In the genomic region with DNA sequence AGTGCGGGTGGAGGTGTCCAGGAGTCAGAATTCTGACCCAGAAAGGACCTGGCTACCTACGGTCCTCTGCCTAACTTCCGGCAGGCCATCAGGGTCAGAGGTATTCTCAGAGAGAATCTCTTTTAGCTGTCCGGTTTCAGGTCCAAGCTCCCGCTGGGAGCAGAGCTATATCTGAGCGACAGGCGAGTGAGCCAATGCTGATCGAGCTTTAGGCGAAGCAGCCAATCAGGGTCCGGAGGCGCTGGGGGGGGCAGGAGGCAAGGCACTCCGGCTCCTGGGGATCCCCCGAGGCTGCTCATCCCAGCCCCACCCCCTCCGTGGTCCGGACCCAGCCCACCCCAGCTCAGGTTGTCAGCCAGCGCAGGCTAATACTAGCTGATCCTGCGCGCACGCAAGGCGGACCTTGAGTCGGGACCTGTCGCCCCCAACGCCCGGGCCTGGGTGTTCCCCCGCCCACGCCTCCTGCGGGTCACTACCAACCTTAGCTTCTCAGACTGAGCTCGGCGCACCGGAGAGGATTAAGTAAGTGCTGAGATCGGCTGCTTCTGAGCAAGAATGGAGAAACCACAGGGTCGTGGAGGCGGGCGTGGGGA, we compare ENCODE assay signal across 8 mouse cellular contexts. TPM values are rescaled to one million over a fixed set of nuclear protein-coding genes. Genes with fewer than 3 reads are reported as not detected.
DNase-seq lines count a peak whose midpoint lies in the region; ATAC-seq lines count a peak whose summit lies in the region.

TSS of gene 6430571L13Rik (plus strand) at position 336 of the 593 bp plus-strand sequence.

- H3K36me3 ChIP-seq in hindbrain, embryonic 13.5 days = no peaks in the 10 kb centered on the region

- H3K4me2 ChIP-seq in hindbrain, embryonic 13.5 days = peak within 1 kb of the TSS; percentile 74

- peak within 1 kb of the TSS; percentile 62 for H3K27ac ChIP-seq in hindbrain, embryonic 13.5 days

- peak; percentile 93 for ATAC-seq in hindbrain, embryonic 13.5 days (ENCODE audit: low FRiP score)

- WGBS in hindbrain, embryonic 13.5 days = under 1% methylated on average over 34 of the region's 34 CpGs

- H3K4me1 ChIP-seq in hindbrain, embryonic 13.5 days (replicated peaks) = peaks cover 52% of the 10 kb centered on the region

- H3K9ac ChIP-seq in hindbrain, embryonic 13.5 days = peak within 1 kb of the TSS; percentile 79

- no peaks in the 10 kb centered on the region for H3K9me3 ChIP-seq in hindbrain, embryonic 13.5 days

- DNase-seq in MN1 (ENCODE audit: low spot score) = peak; percentile 94
- peak; percentile 95 for DNase-seq in cerebellum, adult 8-10 months
- peak; percentile 80 to 90 for DNase-seq in frontal cortex, postnatal 10 days (ENCODE audit: low spot score in 2 of 2)
- DNase-seq in layer of hippocampus, postnatal 25 days (ENCODE audit: extremely low spot score in 1 of 2, low spot score in 1 of 2) = peak; percentile 81 to 91
- DNase-seq in lung, postnatal 25 days (ENCODE audit: low spot score) = peak; percentile 93
- peak; percentile 95 for DNase-seq in retina, embryonic 14.5 days (ENCODE audit: low spot score)
- peak; percentile 91 for DNase-seq in thymus, postnatal 4 days

- H3K4me3 ChIP-seq in hindbrain, embryonic 13.5 days = peak within 1 kb of the TSS; percentile 60

- H3K27me3 ChIP-seq in hindbrain, embryonic 13.5 days = peaks cover 14% of the 10 kb centered on the region; the same call in 1 of the 2 replicates

RNA-seq across cellular contexts. Expression of gene 6430571L13Rik, which starts in this region (rescaled TPM):
- 7.8 and 8.3 TPM in 2 replicates for polyA plus RNA-seq in hindbrain, embryonic 13.5 days (2015; fragmentation: Nextera tagmentation; extraction: Ambion mirVana)
- total RNA-seq in layer of hippocampus, postnatal 25 days (2021) = 1 to 10 TPM; 2.1 to 2.3 TPM

Comparison
In these comparisons a context has a peak if more than half of its experiments do, and no peak if none do; other contexts are left out.
1. Peak in every context shown above with its lines: DNase-seq, ATAC-seq, H3K4me3 ChIP-seq and H3K27ac ChIP-seq.